Mouse (Mus musculus) megakaryocyte, adult 5-6 weeks (primary cell): ENCODE data around the gene Miox. TPM values are rescaled to one million over a fixed set of nuclear protein-coding genes. Genes with fewer than 3 reads are reported as not detected.

Experiments
- total RNA-seq, 2 experiments: library from RNA; stranded (forward) in 1 of 2; stranded (reverse) in 1 of 2; fragments of 153-499, 151-499 nt in 1 of 2; fragments of 221-1000, 200-1000 nt in 1 of 2; gene quantifications; 2 replicates each; pipeline versions ENCODE4 v1.2.3 to v1.2.4; 2015 to 2017

Gene Miox
- total RNA-seq, 2 experiments from 2014 or later: 0.99 TPM; not detected in 1

Other genes starting within 250 kb of the Miox start
- 11.4 and 13.8 TPM in 2 replicates for gene Selenoo, start 245.3 kb upstream of the Miox start, total RNA-seq (2015)
- gene Selenoo, start 245.3 kb upstream of the Miox start, total RNA-seq (2017): 17.4 and 18.0 TPM in 2 replicates
- gene Tubgcp6, start 211.3 kb upstream of the Miox start, total RNA-seq (2015): 11.0 and 15.5 TPM in 2 replicates
- 16.0 and 17.3 TPM in 2 replicates for gene Tubgcp6, start 211.3 kb upstream of the Miox start, total RNA-seq (2017)
- gene Hdac10, start 205.7 kb upstream of the Miox start, total RNA-seq (2015): 5.3 and 7.8 TPM in 2 replicates
- 11.0 and 12.8 TPM in 2 replicates for gene Hdac10, start 205.7 kb upstream of the Miox start, total RNA-seq (2017)
- 0.64 and 0.65 TPM in 2 replicates for gene Mapk12, start 193.7 kb upstream of the Miox start, total RNA-seq (2015)
- gene Mapk12, start 193.7 kb upstream of the Miox start, total RNA-seq (2017): not detected in 2 replicates
- 0.40 and 0.43 TPM in 2 replicates for gene Mapk11, start 184.8 kb upstream of the Miox start, total RNA-seq (2015)
- 0.24 and 0.51 TPM in 2 replicates for gene Mapk11, start 184.8 kb upstream of the Miox start, total RNA-seq (2017)
- gene Plxnb2, start 153.6 kb upstream of the Miox start, total RNA-seq (2015): 95.9 and 101 TPM in 2 replicates
- 111 and 118 TPM in 2 replicates for gene Plxnb2, start 153.6 kb upstream of the Miox start, total RNA-seq (2017)
- gene Dennd6b, start 137.9 kb upstream of the Miox start, total RNA-seq (2015): 0.71 and 1.4 TPM in 2 replicates
- gene Dennd6b, start 137.9 kb upstream of the Miox start, total RNA-seq (2017): 0.59 and 0.89 TPM in 2 replicates
- gene Ppp6r2, start 122.8 kb upstream of the Miox start, total RNA-seq (2015): 10.5 and 13.1 TPM in 2 replicates
- 11.6 and 12.4 TPM in 2 replicates for gene Ppp6r2, start 122.8 kb upstream of the Miox start, total RNA-seq (2017)
- 109 and 120 TPM in 2 replicates for gene Sbf1, start 19.1 kb upstream of the Miox start, total RNA-seq (2015)
- 40.6 and 53.5 TPM in 2 replicates for gene Sbf1, start 19.1 kb upstream of the Miox start, total RNA-seq (2017)
- 0.16 TPM in 1 of 2 replicates, not detected in the other for gene Adm2, start 11.7 kb upstream of the Miox start, total RNA-seq (2015)
- not detected in 2 replicates for gene Adm2, start 11.7 kb upstream of the Miox start, total RNA-seq (2017)
- 31.0 and 31.8 TPM in 2 replicates for gene Lmf2, start 21.3 kb downstream of the Miox start, total RNA-seq (2015)
- gene Lmf2, start 21.3 kb downstream of the Miox start, total RNA-seq (2017): 28.7 and 31.6 TPM in 2 replicates
- gene Ncaph2, start 21.3 kb downstream of the Miox start, total RNA-seq (2015): 89.5 and 98.1 TPM in 2 replicates
- 86.6 and 92.0 TPM in 2 replicates for gene Ncaph2, start 21.3 kb downstream of the Miox start, total RNA-seq (2017)
- 7.3 and 10.4 TPM in 2 replicates for gene Sco2, start 39.4 kb downstream of the Miox start, total RNA-seq (2015)
- gene Sco2, start 39.4 kb downstream of the Miox start, total RNA-seq (2017): 3.4 and 5.7 TPM in 2 replicates
- gene Tymp, start 42.6 kb downstream of the Miox start, total RNA-seq (2015): not detected in 2 replicates
- 0.07 and 0.12 TPM in 2 replicates for gene Tymp, start 42.6 kb downstream of the Miox start, total RNA-seq (2017)
- not detected in 2 replicates for gene Odf3b, start 44.9 kb downstream of the Miox start, total RNA-seq (2015)
- gene Odf3b, start 44.9 kb downstream of the Miox start, total RNA-seq (2017): not detected in 2 replicates
- gene Klhdc7b, start 50.5 kb downstream of the Miox start, total RNA-seq (2015): not detected in 2 replicates
- gene Klhdc7b, start 50.5 kb downstream of the Miox start, total RNA-seq (2017): not detected in 2 replicates
- not detected in 2 replicates for gene Syce3, start 76.1 kb downstream of the Miox start, total RNA-seq (2015)
- not detected in 2 replicates for gene Syce3, start 76.1 kb downstream of the Miox start, total RNA-seq (2017)
- 0.82 and 1.3 TPM in 2 replicates for gene Cpt1b, start 91.5 kb downstream of the Miox start, total RNA-seq (2015)
- 0.61 and 0.88 TPM in 2 replicates for gene Cpt1b, start 91.5 kb downstream of the Miox start, total RNA-seq (2017)
- 1.8 and 2.1 TPM in 2 replicates for gene C730034F03Rik, start 95.2 kb downstream of the Miox start, total RNA-seq (2015)
- 7.6 and 9.2 TPM in 2 replicates for gene C730034F03Rik, start 95.2 kb downstream of the Miox start, total RNA-seq (2017)
- gene Gm44502, start 95.3 kb downstream of the Miox start, total RNA-seq (2015): not detected in 2 replicates
- gene Gm44502, start 95.3 kb downstream of the Miox start, total RNA-seq (2017): 0.26 and 0.45 TPM in 2 replicates
- gene Chkb, start 95.5 kb downstream of the Miox start, total RNA-seq (2015): 68.2 and 74.9 TPM in 2 replicates
- gene Chkb, start 95.5 kb downstream of the Miox start, total RNA-seq (2017): 28.6 and 29.3 TPM in 2 replicates
- gene Mapk8ip2, start 119.5 kb downstream of the Miox start, total RNA-seq (2015): not detected in 2 replicates
- not detected in 2 replicates for gene Mapk8ip2, start 119.5 kb downstream of the Miox start, total RNA-seq (2017)
- 9.2 and 10.1 TPM in 2 replicates for gene Arsa, start 143.0 kb downstream of the Miox start, total RNA-seq (2015)
- gene Arsa, start 143.0 kb downstream of the Miox start, total RNA-seq (2017): 11.1 and 14.1 TPM in 2 replicates
- gene Shank3, start 165.2 kb downstream of the Miox start, total RNA-seq (2015): 0.09 and 0.11 TPM in 2 replicates
- not detected in 2 replicates for gene Shank3, start 165.2 kb downstream of the Miox start, total RNA-seq (2017)
- gene Acr, start 233.9 kb downstream of the Miox start, total RNA-seq (2015): not detected in 2 replicates
- not detected in 2 replicates for gene Acr, start 233.9 kb downstream of the Miox start, total RNA-seq (2017)